Mouse (Mus musculus) megakaryocyte, embryonic 14.5 days (primary cell): ENCODE results near the gene Ethe1.

Source experiments
- FLI1 ChIP-seq: IDR thresholded peaks from 2 replicates; pipeline ENCODE4 v1.6.1; 2012; ENCODE audit warnings: low read length, inconsistent platforms, mixed read lengths
- GATA1 ChIP-seq: IDR thresholded peaks from 3 replicates; pipeline ENCODE4 v1.6.1; 2012; ENCODE audit warnings: mixed read lengths, low read length, inconsistent platforms, borderline replicate concordance

DNA sequence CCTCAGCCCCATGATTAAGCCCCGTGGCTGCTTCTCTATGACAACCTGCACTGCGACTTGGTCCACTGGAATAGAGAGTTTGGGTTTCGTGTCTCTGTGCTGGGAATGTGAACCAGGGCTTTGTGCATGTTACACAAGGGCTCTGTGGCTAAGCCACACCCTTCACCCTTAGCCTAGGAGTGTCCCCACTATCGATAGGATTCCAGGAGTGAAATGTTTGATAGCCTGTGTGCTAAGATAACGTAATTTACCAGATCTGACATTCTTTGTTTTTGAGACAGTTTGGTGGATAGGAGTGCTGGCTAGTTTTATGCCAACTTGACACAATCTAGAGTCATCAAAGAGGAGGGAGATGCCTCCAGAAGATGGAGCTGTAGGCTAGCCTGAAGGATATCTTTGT lies 4.4 kb downstream of the Ethe1 start:
- TF ChIP-seq GATA1 (no peak), FLI1 (no peak)
